Mouse (Mus musculus): ENCODE results near the gene Pomgnt1.

Pomgnt1 gene

GRCm38 (mm10) chr4:116173072-116173471 lies 49.4 kb downstream of the Pomgnt1 start, which contains the start of the genes 1700042G07Rik and Gm49337:
1700042G07Rik (plus strand) TSS chr4:116173372.
Gm49337 (plus strand) TSS chr4:116173384.
- no peak for DNase-seq (ENCODE audit: low spot score in 2 of 2)

GRCm38 (mm10) chr4:116173752-116174151 lies 50.1 kb downstream of the Pomgnt1 start:
- no peak for DNase-seq (ENCODE audit: low spot score in 2 of 2)

- DNase-seq (ENCODE audit: low spot score in 2 of 2), result no peak
These were observed 51.0 kb downstream of the Pomgnt1 start for GRCm38 (mm10) chr4:116174466-116175116.

GRCm38 (mm10) chr4:116175136-116175535 lies 51.5 kb downstream of the Pomgnt1 start:
- no peak for DNase-seq (ENCODE audit: low spot score in 2 of 2)

GRCm38 (mm10) chr4:116175711-116176542 lies 52.3 kb downstream of the Pomgnt1 start:
- DNase-seq (ENCODE audit: low spot score in 2 of 2), result no peak

- DNase-seq (ENCODE audit: low spot score in 2 of 2), result peak in 1 of 2 experiments; percentile 11
These were observed 52.9 kb downstream of the Pomgnt1 start for GRCm38 (mm10) chr4:116176543-116176988.

- peak in 1 of 2 experiments; percentile 11 for DNase-seq (ENCODE audit: low spot score in 2 of 2)
These were observed 53.5 kb downstream of the Pomgnt1 start for GRCm38 (mm10) chr4:116177140-116177539.

- no peak for DNase-seq (ENCODE audit: low spot score in 2 of 2)
These were observed 58.4 kb downstream of the Pomgnt1 start for GRCm38 (mm10) chr4:116182079-116182478.

- no peak for DNase-seq (ENCODE audit: low spot score in 2 of 2)
These were observed 59.1 kb downstream of the Pomgnt1 start for GRCm38 (mm10) chr4:116182745-116183144.

GRCm38 (mm10) chr4:116185083-116185482 lies 61.4 kb downstream of the Pomgnt1 start:
- peak; percentile 19 to 41 for DNase-seq (ENCODE audit: low spot score in 2 of 2)

GRCm38 (mm10) chr4:116192286-116192835 lies 68.7 kb downstream of the Pomgnt1 start:
- no peak for DNase-seq (ENCODE audit: low spot score in 2 of 2)

GRCm38 (mm10) chr4:116193583-116194383 lies 70.1 kb downstream of the Pomgnt1 start:
- DNase-seq (ENCODE audit: low spot score in 2 of 2), result no peak

- no peak for DNase-seq (ENCODE audit: low spot score in 2 of 2)
These were observed 74.8 kb downstream of the Pomgnt1 start for GRCm38 (mm10) chr4:116198422-116198821.

GRCm38 (mm10) chr4:116204422-116204821 lies 80.8 kb downstream of the Pomgnt1 start:
- DNase-seq (ENCODE audit: low spot score in 2 of 2), result no peak

- DNase-seq (ENCODE audit: low spot score in 2 of 2), result no peak
These were observed 82.9 kb downstream of the Pomgnt1 start for GRCm38 (mm10) chr4:116206531-116206930.

GRCm38 (mm10) chr4:116208891-116209290 lies 85.3 kb downstream of the Pomgnt1 start:
- DNase-seq (ENCODE audit: low spot score in 2 of 2), result no peak

All from natural killer cell, adult 2 months (primary cell).